In genomic region chr5:28123455-28123825, GRCm38 (mm10) we compare ENCODE assay signal across 10 mouse cellular contexts. TPM values are rescaled to one million over a fixed set of nuclear protein-coding genes. Genes with fewer than 3 reads are reported as not detected.
A peak's percentile ranks its signal among the peaks of the same experiment; 100 is the strongest.
DNase-seq lines count a peak whose midpoint lies in the region; ATAC-seq and TF ChIP-seq lines count a peak whose summit lies in the region.
"Had no signal": no experiment of that assay in that cellular context is flagged by ENCODE, and none has a peak within 500 bp of the region (broad histone marks: within the 10 kb centered on the region; RNA-seq: fewer than 3 reads in every experiment).

No protein-coding gene starts in this region.

- intact Hi-C loops in heart, postnatal 10 days (cut with DNase I) = loop anchor here (2.0 kb wide), 1 partner anchor 265 kb away; no protein-coding TSS in a partner anchor

- TF ChIP-seq EP300 in heart, postnatal 0 days (IDR thresholded peaks at IDR 0.05; ENCODE audit: low read depth) = no peak

- H3K4me1 ChIP-seq in heart, postnatal 0 days (ENCODE audit: control insufficient read depth, insufficient read depth) = peaks cover 2% of the 10 kb centered on the region; the same call in 1 of the 2 replicates
- H3K4me1 ChIP-seq in forebrain, embryonic 13.5 days = peaks cover 14% of the 10 kb centered on the region
- peaks cover 8% of the 10 kb centered on the region for H3K4me1 ChIP-seq in hindbrain, embryonic 16.5 days (ENCODE audit: control insufficient read depth, insufficient read depth, low read depth, low read length)
- no peaks in the 10 kb centered on the region for H3K4me1 ChIP-seq in midbrain, postnatal 0 days (ENCODE audit: insufficient read depth, low read length)
- no peaks in the 10 kb centered on the region for H3K4me1 ChIP-seq in liver, embryonic 11.5 days (replicated peaks; ENCODE audit: control insufficient read depth, insufficient read depth, low read length)
- H3K4me1 ChIP-seq: liver, embryonic 13.5 days had no signal

- no peak for ATAC-seq in heart, postnatal 0 days (ENCODE audit: insufficient read depth, low read depth)
- peak; percentile 19; the same call in 1 of the 2 replicates for ATAC-seq in forebrain, embryonic 13.5 days
- no peak for ATAC-seq in hindbrain, embryonic 16.5 days
- ATAC-seq in midbrain, postnatal 0 days (ENCODE audit: low FRiP score) = 0 out of 2 replicates have a peak, but pooled peaks have one; percentile 9
- no peak for ATAC-seq in liver, embryonic 11.5 days (replicated peaks; ENCODE audit: low FRiP score)

- H3K9me3 ChIP-seq in heart, postnatal 0 days (replicated peaks; ENCODE audit: control insufficient read depth, low read length) = no peaks in the 10 kb centered on the region
- H3K9me3 ChIP-seq in forebrain, embryonic 13.5 days (replicated peaks) = no peaks in the 10 kb centered on the region
- no peaks in the 10 kb centered on the region for H3K9me3 ChIP-seq in hindbrain, embryonic 16.5 days (ENCODE audit: control insufficient read depth, low read length)
- no peaks in the 10 kb centered on the region for H3K9me3 ChIP-seq in midbrain, postnatal 0 days (ENCODE audit: low read length)
- H3K9me3 ChIP-seq in liver, embryonic 11.5 days (ENCODE audit: control insufficient read depth, low read length) = no peaks in the 10 kb centered on the region
- H3K9me3 ChIP-seq: liver, embryonic 13.5 days had no signal

- no peak overlapping the region for H3K4me2 ChIP-seq in heart, postnatal 0 days (ENCODE audit: low read depth, low read length)
- 0 out of 2 replicates have a peak overlapping the region, but pooled peaks have one; percentile 5 for H3K4me2 ChIP-seq in forebrain, embryonic 13.5 days
- H3K4me2 ChIP-seq in hindbrain, embryonic 16.5 days (ENCODE audit: low read length) = peak overlapping the region; percentile 25
- peak overlapping the region; percentile 38 for H3K4me2 ChIP-seq in midbrain, postnatal 0 days (ENCODE audit: low read depth, low read length, poor library complexity, severe bottlenecking)
- no peak overlapping the region for H3K4me2 ChIP-seq in liver, embryonic 11.5 days
- H3K4me2 ChIP-seq: liver, embryonic 13.5 days had no signal

- no peak for DNase-seq in heart, postnatal 0 days (ENCODE audit: low spot score)
- DNase-seq in heart, postnatal 10 days = no peak
- no peak for DNase-seq in midbrain, postnatal 0 days (ENCODE audit: low spot score)
- DNase-seq in liver, embryonic 11.5 days (ENCODE audit: low spot score) = no peak
- DNase-seq in cerebellum, adult 11 months = no peak
- DNase-seq: liver, embryonic 13.5 days had no signal

- H3K4me3 ChIP-seq in heart, postnatal 0 days (ENCODE audit: low read depth, low read length) = peak overlapping the region; percentile 14; the same call in 1 of the 2 replicates
- H3K4me3 ChIP-seq in forebrain, embryonic 13.5 days = no peak overlapping the region
- peak overlapping the region; percentile 5; the same call in 1 of the 2 replicates for H3K4me3 ChIP-seq in hindbrain, embryonic 16.5 days (ENCODE audit: low read length)
- H3K4me3 ChIP-seq in midbrain, postnatal 0 days (ENCODE audit: low read depth, low read length) = peak overlapping the region; percentile 11; the same call in 1 of the 2 replicates
- H3K4me3 ChIP-seq in liver, embryonic 11.5 days (ENCODE audit: low read depth, low read length) = no peak overlapping the region
- H3K4me3 ChIP-seq: liver, embryonic 13.5 days; myocyte had no signal

- TF ChIP-seq CTCF in heart, postnatal 0 days (IDR thresholded peaks at IDR 0.05; ENCODE audit: low read depth) = no peak
- TF ChIP-seq CTCF in midbrain, postnatal 0 days (IDR thresholded peaks at IDR 0.05) = no peak

- no peak overlapping the region for H3K9ac ChIP-seq in heart, postnatal 0 days (replicated peaks; ENCODE audit: low read depth, low read length)
- H3K9ac ChIP-seq in forebrain, embryonic 13.5 days = no peak overlapping the region
- no peak overlapping the region for H3K9ac ChIP-seq in hindbrain, embryonic 16.5 days (ENCODE audit: low read depth, low read length)
- no peak overlapping the region for H3K9ac ChIP-seq in midbrain, postnatal 0 days (replicated peaks; ENCODE audit: low read length, poor library complexity, severe bottlenecking)
- H3K9ac ChIP-seq in liver, embryonic 11.5 days (ENCODE audit: low read depth, low read length) = no peak overlapping the region
- H3K9ac ChIP-seq: liver, embryonic 13.5 days had no signal

- peaks cover 96% of the 10 kb centered on the region for H3K27me3 ChIP-seq in heart, postnatal 0 days (ENCODE audit: control insufficient read depth, insufficient read depth, low read length)
- peaks cover 97% of the 10 kb centered on the region for H3K27me3 ChIP-seq in forebrain, embryonic 13.5 days
- H3K27me3 ChIP-seq in hindbrain, embryonic 16.5 days (replicated peaks; ENCODE audit: control insufficient read depth, insufficient read depth, low read length) = peaks cover 58% of the 10 kb centered on the region
- H3K27me3 ChIP-seq in midbrain, postnatal 0 days (ENCODE audit: insufficient read depth, low read length) = peaks cover 27% of the 10 kb centered on the region
- H3K27me3 ChIP-seq in liver, embryonic 11.5 days (replicated peaks; ENCODE audit: control insufficient read depth, insufficient read depth, low read length) = peaks cover 91% of the 10 kb centered on the region

- no peaks in the 10 kb centered on the region for H3K36me3 ChIP-seq in heart, postnatal 0 days (replicated peaks; ENCODE audit: control insufficient read depth, insufficient read depth, low read length)
- H3K36me3 ChIP-seq in forebrain, embryonic 13.5 days (ENCODE audit: poor library complexity, severe bottlenecking) = no peaks in the 10 kb centered on the region
- no peaks in the 10 kb centered on the region for H3K36me3 ChIP-seq in hindbrain, embryonic 16.5 days (ENCODE audit: control insufficient read depth, insufficient read depth, low read length)
- H3K36me3 ChIP-seq in midbrain, postnatal 0 days (ENCODE audit: insufficient read depth, low read length) = no peaks in the 10 kb centered on the region
- no peaks in the 10 kb centered on the region for H3K36me3 ChIP-seq in liver, embryonic 11.5 days (ENCODE audit: control insufficient read depth, insufficient read depth, low read length)
- H3K36me3 ChIP-seq: liver, embryonic 13.5 days had no signal

- no peak overlapping the region for H3K27ac ChIP-seq in heart, postnatal 0 days (ENCODE audit: low read depth)
- no peak overlapping the region for H3K27ac ChIP-seq in forebrain, embryonic 13.5 days
- H3K27ac ChIP-seq in hindbrain, embryonic 16.5 days (ENCODE audit: low read depth, low read length) = no peak overlapping the region
- H3K27ac ChIP-seq in midbrain, postnatal 0 days (ENCODE audit: low read depth, low read length) = peak overlapping the region; percentile 69; the same call in 1 of the 2 replicates
- H3K27ac ChIP-seq in liver, embryonic 11.5 days (ENCODE audit: low read depth, low read length) = no peak overlapping the region
- H3K27ac ChIP-seq: liver, embryonic 13.5 days had no signal

- WGBS in heart, postnatal 0 days = 6% methylated on average over 11 of the region's 11 CpGs
- under 1% methylated on average over 11 of the region's 11 CpGs for WGBS in forebrain, embryonic 13.5 days
- WGBS in hindbrain, embryonic 16.5 days = 5% methylated on average over 11 of the region's 11 CpGs
- 4% methylated on average over 11 of the region's 11 CpGs for WGBS in midbrain, postnatal 0 days
- WGBS in liver, embryonic 11.5 days = 7% methylated on average over 11 of the region's 11 CpGs

RNA-seq across cellular contexts. Expression of gene En2, which starts 42.1 kb away (rescaled TPM):
- total RNA-seq in heart, postnatal 0 days (2014; rRNA removed; ENCODE audit: low replicate concordance) = not detected in 2 replicates
- not detected in 2 replicates for polyA plus RNA-seq in heart, postnatal 0 days (2015; fragmentation: Nextera tagmentation; extraction: Ambion mirVana)
- under 1 TPM in 1 of 2 experiments, not detected in 1; 0.07 TPM for total RNA-seq in heart, postnatal 10 days (2021)
- 0.04 TPM in 1 of 2 replicates, not detected in the other for polyA plus RNA-seq in forebrain, embryonic 13.5 days (2015; fragmentation: Nextera tagmentation; extraction: Ambion mirVana)
- polyA plus RNA-seq in hindbrain, embryonic 16.5 days (2015; fragmentation: Nextera tagmentation; extraction: Ambion mirVana) = 0.40 and 0.55 TPM in 2 replicates
- total RNA-seq in midbrain, postnatal 0 days (2014; rRNA removed) = 49.5 and 62.0 TPM in 2 replicates
- polyA plus RNA-seq in midbrain, postnatal 0 days (2015; fragmentation: Nextera tagmentation; extraction: Ambion mirVana) = 0.86 and 1.0 TPM in 2 replicates
- polyA plus RNA-seq in liver, embryonic 11.5 days (2014; fragmentation: Nextera tagmentation; extraction: Ambion mirVana) = not detected in 2 replicates
- polyA plus RNA-seq: large intestine, adult 2 months; liver, embryonic 13.5 days; myocyte had no signal

RNA-seq across cellular contexts. Expression of gene Insig1, which starts 52.3 kb away (rescaled TPM):
- total RNA-seq in heart, postnatal 0 days (2014; rRNA removed; ENCODE audit: low replicate concordance) = 49.9 and 57.2 TPM in 2 replicates
- 20.9 and 22.6 TPM in 2 replicates for polyA plus RNA-seq in heart, postnatal 0 days (2015; fragmentation: Nextera tagmentation; extraction: Ambion mirVana)
- 10 to 100 TPM; 20.5 to 23.2 TPM for total RNA-seq in heart, postnatal 10 days (2021)
- polyA plus RNA-seq in forebrain, embryonic 13.5 days (2015; fragmentation: Nextera tagmentation; extraction: Ambion mirVana) = 83.6 and 84.4 TPM in 2 replicates
- 76.9 and 79.5 TPM in 2 replicates for polyA plus RNA-seq in hindbrain, embryonic 16.5 days (2015; fragmentation: Nextera tagmentation; extraction: Ambion mirVana)
- total RNA-seq in midbrain, postnatal 0 days (2014; rRNA removed) = 131 and 164 TPM in 2 replicates
- 90.6 and 97.9 TPM in 2 replicates for polyA plus RNA-seq in midbrain, postnatal 0 days (2015; fragmentation: Nextera tagmentation; extraction: Ambion mirVana)
- 59.7 and 65.4 TPM in 2 replicates for polyA plus RNA-seq in liver, embryonic 11.5 days (2014; fragmentation: Nextera tagmentation; extraction: Ambion mirVana)

Comparison
In these comparisons a context has a peak if more than half of its experiments do, and no peak if none do; other contexts are left out.
1. ATAC-seq: peak in forebrain, embryonic 13.5 days (single experiment) and midbrain, postnatal 0 days (single experiment); none in heart, postnatal 0 days (single experiment), hindbrain, embryonic 16.5 days (single experiment) and liver, embryonic 11.5 days (single experiment).
2. H3K4me2 ChIP-seq: peak in forebrain, embryonic 13.5 days (single experiment), hindbrain, embryonic 16.5 days (single experiment) and midbrain, postnatal 0 days (single experiment); none in heart, postnatal 0 days (single experiment) and liver, embryonic 11.5 days (single experiment).
3. H3K4me3 ChIP-seq: peak in heart, postnatal 0 days (single experiment), hindbrain, embryonic 16.5 days (single experiment) and midbrain, postnatal 0 days (single experiment); none in forebrain, embryonic 13.5 days (single experiment) and liver, embryonic 11.5 days (single experiment).